Mouse (Mus musculus) MEL (cell line): ENCODE results near the gene Tbc1d17.

Source experiments
- CHD2 ChIP-seq: IDR thresholded peaks from 2 replicates; pipeline ENCODE4 v1.6.1; 2011; ENCODE audit warnings: low read length, improper control_type of control experiment
- CTCF ChIP-seq, 3 experiments: IDR thresholded peaks in 2 of 3; conservative IDR thresholded peaks in 1 of 3; 2 replicates each; pipeline ENCODE4 v1.5.1; 2011 to 2012; ENCODE audit warnings: low read length in 3 of 3, low read depth in 2 of 3, mild to moderate bottlenecking in 2 of 3, improper control_type of control experiment in 1 of 3, inconsistent platforms in 1 of 3, mixed read lengths in 1 of 3, moderate library complexity in 1 of 3; ENCODE audit not compliant: control insufficient read depth in 1 of 3, insufficient read depth in 1 of 3, poor library complexity in 1 of 3, severe bottlenecking in 1 of 3
- EP300 ChIP-seq, 2 experiments: IDR thresholded peaks; 2 replicates each; pipeline ENCODE4 v1.6.1; 2011; ENCODE audit warnings: improper control_type of control experiment in 2 of 2, low read length in 2 of 2, low read depth in 1 of 2, mild to moderate bottlenecking in 1 of 2
- JUND ChIP-seq: IDR thresholded peaks from 2 replicates; pipeline ENCODE4 v1.6.1; 2011; ENCODE audit warnings: low read depth, mild to moderate bottlenecking, improper control_type of control experiment, low read length
- MAX ChIP-seq: IDR thresholded peaks from 2 replicates; pipeline ENCODE4 v1.6.1; 2011; ENCODE audit warnings: low read length, improper control_type of control experiment
- POLR2A ChIP-seq, 2 experiments: IDR thresholded peaks; 2 replicates each; pipeline ENCODE4 v1.6.1; 2011 to 2012; ENCODE audit warnings: low read length in 2 of 2, mild to moderate bottlenecking in 2 of 2, control low read depth in 1 of 2, improper control_type of control experiment in 1 of 2, low read depth in 1 of 2, moderate library complexity in 1 of 2; ENCODE audit not compliant: control insufficient read depth in 1 of 2, insufficient read depth in 1 of 2, poor library complexity in 1 of 2

GRCm38 (mm10) chr7:44826771-44827170 is 22.1 kb downstream of the Tbc1d17 start:
- TF ChIP-seq MAX, result no peak
- no peak for TF ChIP-seq EP300 (IDR thresholded peaks at IDR 0.05; ENCODE audit: low read depth in 1 of 2, low read length in 2 of 2)
- TF ChIP-seq POLR2A (IDR thresholded peaks at IDR 0.05; ENCODE audit: control insufficient read depth in 1 of 2, insufficient read depth in 1 of 2, low read depth in 1 of 2, low read length in 2 of 2, poor library complexity in 1 of 2), result no peak
- TF ChIP-seq CHD2, result no peak
- TF ChIP-seq CTCF (IDR thresholded peaks at IDR 0.05 in 2 of 3, conservative IDR thresholded peaks at IDR 0.05 in 1 of 3; ENCODE audit: control insufficient read depth in 1 of 3, insufficient read depth in 1 of 3, low read depth in 2 of 3, low read length in 3 of 3, poor library complexity in 1 of 3, severe bottlenecking in 1 of 3), result no peak
- no peak for TF ChIP-seq JUND
